Mouse (Mus musculus): ENCODE data around the gene Ppid.
A peak's percentile ranks its signal among the peaks of the same experiment; 100 is the strongest.

Ppid gene

DNA sequence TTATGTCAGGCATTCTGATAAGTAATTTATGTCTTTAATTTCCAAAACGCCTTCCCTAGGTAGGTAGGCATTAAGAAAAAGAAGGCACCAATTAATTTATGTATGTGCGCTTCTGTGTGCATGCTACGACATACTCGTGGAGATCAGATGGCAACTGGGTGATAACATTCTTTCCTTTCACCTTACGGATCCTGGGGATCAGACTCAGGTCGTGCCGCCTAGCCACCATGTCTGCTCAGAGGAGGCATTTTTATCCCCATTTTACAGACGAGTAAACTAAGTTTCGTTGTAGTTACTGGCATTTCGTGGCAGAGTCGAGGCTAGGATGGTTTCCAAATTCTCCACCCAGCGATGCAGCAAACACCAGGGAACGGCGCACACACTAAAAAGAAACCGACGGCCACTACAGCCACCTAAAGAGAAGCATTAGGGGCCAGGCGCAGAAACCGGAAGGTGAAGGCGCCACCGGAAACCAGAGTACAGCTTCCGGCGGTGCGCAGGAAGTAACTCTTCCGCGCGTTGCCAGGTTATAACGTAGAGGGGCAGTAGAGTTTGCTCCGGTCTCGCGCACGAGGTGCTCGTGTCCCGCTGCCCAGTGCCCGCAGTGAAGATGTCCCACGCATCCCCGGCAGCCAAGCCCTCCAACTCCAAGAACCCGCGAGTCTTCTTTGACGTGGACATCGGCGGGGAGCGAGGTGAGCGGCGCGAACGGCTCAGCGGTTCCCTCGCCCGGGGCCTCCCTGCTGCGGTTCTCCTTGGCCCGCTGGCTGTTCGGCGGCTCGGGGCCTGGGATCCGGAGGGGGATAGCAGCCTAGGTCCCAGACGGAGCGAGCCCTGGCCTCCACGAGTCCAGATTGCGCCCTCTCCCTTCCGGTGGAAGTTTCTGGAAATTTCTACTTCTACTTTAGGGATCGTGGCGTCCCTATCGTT lies at the start of gene Ppid:
Gene Ppid, plus strand, starts transcription at position 480 of the 930 bp plus-strand sequence.
- DNase-seq (ENCODE audit: low spot score in 2 of 2): peak; percentile 25 to 77

DNA sequence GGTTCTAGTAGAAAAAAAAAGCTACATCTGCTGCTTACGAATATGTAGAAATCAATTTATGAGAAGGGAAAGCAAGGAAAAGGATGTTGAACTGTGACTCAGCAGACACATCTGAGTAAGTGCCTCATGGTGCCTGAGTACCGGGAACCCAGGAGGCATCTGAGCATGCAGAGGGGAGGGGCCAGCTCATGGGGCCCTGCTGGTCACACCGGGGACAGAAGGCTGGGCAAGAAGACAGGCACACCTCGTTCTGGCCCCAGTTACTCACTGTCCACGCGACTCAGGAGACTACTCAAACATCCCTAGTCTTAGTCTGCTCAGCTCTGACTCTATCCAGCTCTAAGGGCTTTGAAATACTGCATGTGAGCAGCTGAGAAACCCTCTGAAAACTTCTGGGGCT lies 48.6 kb upstream of the Ppid start:
- no peak for DNase-seq (ENCODE audit: low spot score in 2 of 2)

DNA sequence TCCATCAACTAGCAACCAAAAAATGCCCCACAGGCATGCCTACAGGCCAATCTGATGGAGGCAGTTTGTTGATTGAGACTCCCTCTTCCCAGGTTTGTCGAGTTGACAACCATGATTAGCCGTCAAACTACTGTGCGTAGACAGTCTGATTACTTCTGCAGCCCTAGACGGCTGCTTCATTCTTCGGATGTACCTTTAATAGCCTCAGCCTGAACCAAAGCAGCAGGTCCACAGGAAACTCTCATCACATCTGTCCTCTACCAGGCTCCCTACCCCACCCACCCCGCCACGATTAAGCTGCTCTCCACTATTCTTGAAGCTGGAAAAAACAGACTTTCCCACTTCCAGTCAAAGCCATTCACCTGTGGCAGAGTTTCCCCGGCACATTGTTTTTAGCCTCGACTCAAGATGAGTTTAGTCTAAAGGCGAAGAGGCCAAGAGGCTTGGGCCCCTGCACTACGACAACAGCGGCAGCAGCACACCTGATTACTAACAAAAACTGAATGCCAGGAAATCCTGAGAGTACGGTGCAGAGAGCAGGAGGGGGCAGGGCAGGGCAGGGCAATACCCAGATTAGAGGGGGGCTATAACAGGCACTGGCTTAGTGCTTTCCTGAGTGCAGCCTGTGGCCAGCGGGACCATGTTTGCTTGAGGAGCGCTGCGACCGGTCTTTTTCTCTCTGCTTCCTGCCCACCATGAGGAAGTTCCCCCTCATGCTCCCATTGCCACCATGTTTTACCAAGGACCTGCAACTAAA lies 42.3 kb upstream of the Ppid start:
- no peak for DNase-seq (ENCODE audit: low spot score in 2 of 2)

DNA sequence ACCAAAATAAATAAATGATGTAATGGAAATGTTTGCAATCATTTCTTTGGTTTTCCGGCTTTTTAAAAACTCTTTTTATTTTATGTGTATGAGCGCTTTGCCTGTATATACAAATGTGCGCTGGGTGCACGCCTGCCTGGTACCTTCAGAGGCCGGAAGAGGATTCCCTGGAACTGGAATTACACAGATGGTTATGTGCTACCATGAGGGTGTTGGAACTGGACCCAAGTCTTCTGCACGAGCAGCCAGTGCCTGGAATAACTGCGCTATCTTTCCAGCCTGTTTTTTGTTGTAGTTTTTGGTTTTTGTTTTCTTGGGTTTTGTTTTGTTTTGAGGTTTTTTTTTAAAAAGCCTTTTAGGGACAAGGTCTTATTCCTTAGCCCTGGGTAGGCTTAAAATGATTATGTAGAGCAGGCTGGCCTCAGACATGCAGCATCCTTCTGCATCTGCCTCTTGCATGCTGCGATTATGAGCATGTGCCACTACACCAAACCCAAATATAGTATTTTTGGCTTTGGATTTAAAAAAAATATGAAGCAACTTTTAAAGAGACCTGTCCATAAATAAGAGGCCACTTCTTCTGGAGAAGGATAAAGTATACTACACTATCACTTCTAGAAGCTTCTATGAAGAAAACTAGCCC lies 41.3 kb upstream of the Ppid start:
- DNase-seq (ENCODE audit: low spot score in 2 of 2): no peak

DNA sequence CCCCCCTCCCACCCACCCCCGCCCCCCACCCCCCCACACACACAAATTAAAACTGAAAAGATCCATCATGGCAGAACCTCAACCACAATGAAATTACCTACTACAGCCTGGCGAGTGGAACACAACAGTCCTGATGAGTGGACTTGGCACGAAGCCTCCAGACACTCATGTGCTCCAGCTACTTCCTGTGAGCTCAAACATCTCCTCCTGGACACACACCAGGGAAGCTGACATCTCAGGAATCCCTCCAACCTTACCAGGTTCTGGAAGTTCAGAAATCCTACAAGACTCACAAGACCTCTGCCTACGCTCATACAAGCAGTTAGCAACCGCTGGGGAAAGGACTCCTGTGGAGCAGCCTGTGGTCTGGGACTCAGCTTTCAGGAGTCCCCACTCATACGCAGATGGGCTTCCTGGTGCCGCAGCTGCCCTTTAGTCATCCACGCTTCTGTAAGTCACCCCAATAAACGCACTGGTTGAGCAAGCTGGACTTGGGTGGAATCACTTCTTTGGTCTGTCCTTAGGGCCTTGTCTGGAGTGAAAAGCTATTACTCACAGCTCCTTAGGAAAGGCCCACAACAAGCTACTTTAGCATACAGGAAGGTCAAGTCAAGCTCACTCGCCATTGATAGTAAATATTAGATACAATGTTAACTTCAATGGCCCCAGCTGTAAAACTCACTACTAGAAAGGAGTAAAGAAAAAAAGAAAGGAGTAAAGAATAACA lies 39.2 kb upstream of the Ppid start:
- DNase-seq (ENCODE audit: low spot score in 2 of 2): no peak

DNA sequence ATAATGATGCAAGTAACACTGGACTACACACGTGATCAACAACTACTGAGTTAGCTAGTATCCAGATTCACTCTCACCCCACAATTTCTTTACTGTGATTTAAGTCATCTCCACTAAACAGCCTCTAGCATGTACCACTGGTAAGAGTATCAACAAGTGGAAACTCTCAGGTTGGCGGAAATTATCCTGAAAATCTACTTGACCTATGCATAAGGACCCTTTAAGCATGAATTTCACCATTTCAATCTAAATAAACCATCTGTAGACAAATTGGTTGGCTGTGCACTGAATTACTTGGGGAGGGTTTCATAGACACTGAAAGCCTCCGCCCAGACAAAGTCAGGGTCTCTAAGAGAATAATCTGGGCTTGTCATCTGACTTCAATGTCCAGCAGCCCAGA lies 37.4 kb upstream of the Ppid start:
- no peak for DNase-seq (ENCODE audit: low spot score in 2 of 2)

DNA sequence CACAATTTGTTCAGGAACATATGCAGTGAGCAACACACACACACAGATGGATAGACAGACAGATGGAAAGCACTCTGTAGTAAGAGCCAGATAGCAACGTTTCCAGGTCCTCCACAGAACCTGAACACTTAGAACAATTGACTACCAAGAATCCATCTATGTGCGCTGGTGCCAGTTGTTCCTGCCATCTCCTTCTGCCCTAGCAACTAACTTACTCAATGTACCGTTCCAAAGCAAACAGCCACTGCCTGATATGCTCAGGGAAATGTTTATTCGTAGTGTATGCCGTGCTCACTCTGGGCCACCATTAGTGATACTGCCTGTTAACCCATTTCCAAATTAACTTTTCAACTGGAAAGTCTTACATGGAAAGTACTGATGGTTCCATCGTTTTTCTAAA lies 36.1 kb upstream of the Ppid start:
- DNase-seq (ENCODE audit: low spot score in 2 of 2): no peak

DNA sequence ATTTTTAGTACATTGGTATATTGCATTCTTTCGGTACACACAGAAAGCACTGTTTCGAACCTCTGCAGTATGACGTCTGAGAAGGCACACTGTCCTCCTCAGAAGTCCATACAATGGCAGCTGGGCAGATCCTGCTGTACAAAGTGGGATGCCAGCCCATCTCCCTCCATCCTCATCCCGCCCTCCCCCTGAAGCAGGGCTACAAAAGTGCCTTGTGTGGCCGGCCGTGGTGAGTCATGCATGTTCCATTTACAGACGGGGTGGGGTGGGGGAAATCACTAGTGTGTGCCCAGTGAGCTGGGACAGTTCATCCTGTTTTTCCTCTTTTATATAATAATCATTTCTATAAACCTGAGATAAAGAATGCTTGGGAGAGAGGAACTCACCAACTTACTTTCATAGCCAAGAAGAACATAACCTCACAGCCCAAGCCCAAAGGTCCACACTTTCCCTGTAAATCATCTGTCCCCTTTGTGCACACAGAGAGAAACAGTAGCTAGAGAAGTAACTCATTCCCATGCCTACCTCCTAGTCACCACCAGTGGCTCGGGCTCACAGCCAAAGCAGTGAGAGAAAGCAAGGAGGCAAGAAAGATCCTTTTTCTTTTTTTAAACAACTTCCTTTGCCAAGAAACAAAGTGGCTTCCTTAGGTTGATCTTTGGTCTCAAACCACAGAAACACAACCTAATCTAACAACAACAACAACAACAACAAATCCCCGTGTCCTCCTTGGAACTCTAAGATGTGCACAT lies 31.9 kb upstream of the Ppid start:
- peak in 1 of 2 experiments; percentile 50 for DNase-seq (ENCODE audit: low spot score in 2 of 2)

DNA sequence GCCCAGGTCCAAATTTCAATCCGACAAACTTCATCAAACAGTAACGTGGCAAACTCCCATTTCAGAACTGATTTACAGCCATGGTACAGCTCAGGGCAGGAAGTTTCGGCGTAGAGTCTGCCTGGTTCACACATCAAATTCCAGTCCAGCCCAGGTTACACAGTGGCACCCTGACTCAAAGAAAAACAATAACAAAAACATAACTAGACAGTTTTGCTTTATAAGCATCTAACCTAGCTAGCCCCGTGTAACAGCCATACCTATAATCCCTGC lies 31.4 kb upstream of the Ppid start:
- DNase-seq (ENCODE audit: low spot score in 2 of 2): no peak

DNA sequence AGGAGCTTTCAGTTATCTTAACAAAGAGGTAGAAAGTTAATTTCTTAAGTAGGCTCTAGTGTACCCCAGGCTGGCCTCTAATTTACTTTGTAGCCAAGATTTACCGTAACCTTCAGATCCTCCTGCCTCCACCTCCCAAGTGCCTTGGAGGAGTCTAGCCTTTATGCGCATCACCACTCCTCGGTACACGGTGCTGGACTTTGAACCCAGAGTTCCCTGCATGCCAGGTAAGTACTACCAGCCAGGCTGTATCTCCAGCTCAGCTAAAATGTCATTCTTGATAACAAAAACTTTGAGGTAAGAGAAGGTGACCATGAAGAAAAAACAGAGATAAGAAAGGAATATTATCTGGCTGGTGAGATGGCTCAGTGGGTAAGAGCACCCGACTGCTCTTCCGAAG lies 30.6 kb upstream of the Ppid start:
- no peak for DNase-seq (ENCODE audit: low spot score in 2 of 2)

DNA sequence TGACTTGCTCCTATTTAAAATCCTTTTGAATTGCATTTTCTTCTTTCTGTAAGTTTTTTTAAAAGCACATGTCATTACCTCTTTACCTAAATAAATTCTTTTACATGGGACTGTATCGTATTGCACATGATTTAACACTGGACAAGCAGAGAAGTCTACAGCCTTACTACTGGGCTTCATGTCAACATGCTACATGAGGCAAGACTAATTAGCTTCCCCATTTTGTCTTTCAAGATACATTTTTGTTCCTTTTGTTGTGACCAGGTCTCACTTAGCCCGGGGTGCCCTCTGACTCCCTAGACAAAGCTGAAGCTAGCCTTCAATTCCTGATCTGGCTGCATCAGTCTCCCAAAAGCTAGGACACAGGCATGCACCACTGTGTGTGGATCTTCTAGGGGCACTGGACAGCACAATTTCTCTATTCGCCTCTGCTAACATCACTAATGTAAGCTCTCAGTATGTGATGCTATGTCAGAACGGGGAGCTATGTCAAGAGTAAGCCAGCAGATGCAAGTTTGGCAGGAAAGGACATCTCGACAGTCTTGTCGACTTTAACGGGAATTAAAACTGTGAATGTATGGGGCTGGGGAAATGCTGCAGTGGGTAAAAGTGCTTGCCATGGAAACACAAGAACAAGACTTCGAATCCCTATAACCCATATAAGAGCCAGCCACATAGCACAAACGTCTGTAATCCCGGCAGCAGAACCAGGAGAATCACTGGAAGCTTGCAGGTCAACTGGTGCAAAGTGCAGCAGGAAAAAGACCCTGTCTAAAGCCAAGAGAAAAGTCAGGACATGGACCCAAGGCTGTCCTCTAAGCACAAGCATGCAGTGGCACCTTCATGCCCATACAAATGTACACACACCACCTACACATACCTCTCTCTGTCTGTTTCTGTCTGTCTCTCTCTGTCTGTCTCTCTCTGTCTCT lies 29.1 kb upstream of the Ppid start:
- DNase-seq (ENCODE audit: low spot score in 2 of 2): no peak

DNA sequence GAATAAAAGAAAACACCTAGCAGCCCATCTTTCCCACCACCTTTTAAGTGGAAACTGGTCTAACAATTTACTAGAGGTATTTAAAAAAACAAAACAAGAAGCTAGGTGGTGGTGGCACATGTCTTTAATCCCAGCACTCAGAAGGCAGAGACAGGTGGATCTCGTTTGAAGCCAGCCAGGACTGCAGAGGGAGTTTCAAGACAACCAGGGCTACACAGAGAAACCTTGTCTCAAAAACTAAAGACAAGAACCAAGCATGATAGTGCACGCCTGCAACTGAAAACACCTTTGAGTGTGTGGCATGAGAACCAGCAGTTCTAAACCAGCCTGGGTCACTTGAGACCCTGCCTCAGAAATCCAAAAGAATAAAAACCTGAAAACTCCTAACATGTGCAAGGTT lies 27.6 kb upstream of the Ppid start:
- DNase-seq (ENCODE audit: low spot score in 2 of 2): no peak

DNA sequence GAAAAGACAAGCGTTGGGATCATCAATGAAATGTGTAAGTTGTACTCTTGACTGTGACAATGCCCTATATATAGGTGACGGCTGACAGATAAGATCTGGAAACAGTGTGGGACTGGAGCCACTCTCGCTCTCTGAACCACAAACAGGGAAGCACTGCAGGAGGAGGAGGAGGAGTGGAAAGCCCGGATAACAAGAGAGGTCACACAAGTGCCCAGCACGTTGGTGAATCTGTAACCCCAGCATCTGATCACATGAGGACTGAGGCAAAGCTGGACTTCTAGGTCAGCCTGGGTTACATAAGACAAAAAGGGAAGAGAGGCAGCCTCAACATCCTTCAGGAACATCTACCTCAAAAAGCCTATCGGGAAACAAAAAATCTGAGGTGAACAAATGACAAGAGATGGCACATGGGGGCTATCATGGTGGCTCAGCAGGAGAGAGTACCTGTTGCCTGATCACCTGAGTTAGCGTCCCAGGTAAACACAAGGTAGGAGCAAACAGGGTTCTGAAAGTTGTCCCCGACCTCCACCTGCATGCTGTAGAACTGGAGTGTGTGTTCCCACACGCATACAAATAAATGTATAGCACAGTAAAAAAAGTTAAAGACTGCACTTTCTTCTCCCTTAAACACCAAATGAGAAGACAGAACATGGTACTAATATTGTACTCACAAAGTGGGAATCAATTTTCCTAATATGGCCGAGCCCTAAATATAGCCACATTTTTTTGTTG lies 26.1 kb upstream of the Ppid start:
- no peak for DNase-seq (ENCODE audit: low spot score in 2 of 2)

DNA sequence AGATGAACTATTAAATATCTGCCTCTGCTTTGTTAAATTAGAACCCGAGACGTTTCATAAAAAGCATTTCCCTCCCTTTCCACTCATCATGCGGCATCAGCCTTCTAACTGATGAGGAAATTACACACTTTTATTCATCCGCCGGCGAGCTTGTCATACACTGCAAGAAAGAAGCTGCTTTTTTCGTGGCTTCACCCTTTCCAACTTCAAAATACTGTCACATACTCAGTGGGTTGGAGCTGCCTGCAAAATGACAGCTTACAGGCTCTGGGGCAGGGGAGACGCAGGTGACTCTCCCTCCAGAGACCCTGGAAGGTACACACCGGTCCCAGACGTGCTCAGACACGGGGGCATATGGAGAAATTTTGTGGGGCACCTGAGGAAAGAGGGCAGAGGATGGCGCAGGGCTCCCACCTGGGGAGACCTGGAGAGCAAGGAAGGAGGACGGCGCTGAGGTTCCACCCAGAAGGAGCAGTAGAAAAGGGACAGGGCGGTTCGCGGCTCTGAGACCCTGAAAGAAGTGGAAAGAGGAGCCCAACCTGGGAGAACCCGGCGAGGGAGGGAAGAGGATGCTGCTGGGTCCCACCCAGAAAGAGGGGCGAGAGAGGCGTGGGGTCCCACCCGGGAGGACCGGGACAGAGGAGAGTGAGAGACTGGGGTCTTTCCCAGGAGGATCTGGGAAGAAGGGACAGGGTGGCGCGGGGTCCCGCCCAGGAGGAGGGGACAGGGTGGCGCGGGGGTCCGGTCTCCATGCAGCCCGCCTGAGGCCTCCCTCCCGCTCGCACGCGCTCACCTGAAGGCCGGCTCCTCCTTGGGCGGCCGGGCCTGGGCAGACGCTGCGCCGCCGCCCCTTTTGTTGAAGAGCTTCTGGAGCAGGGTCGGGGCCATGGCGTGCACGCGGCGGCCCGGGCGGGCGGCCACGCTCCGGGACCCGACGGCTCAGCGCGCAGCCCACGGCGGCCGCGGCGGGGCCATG lies 24.1 kb upstream of the Ppid start:
- peak in 1 of 2 experiments; percentile 36 for DNase-seq (ENCODE audit: low spot score in 2 of 2)

DNA sequence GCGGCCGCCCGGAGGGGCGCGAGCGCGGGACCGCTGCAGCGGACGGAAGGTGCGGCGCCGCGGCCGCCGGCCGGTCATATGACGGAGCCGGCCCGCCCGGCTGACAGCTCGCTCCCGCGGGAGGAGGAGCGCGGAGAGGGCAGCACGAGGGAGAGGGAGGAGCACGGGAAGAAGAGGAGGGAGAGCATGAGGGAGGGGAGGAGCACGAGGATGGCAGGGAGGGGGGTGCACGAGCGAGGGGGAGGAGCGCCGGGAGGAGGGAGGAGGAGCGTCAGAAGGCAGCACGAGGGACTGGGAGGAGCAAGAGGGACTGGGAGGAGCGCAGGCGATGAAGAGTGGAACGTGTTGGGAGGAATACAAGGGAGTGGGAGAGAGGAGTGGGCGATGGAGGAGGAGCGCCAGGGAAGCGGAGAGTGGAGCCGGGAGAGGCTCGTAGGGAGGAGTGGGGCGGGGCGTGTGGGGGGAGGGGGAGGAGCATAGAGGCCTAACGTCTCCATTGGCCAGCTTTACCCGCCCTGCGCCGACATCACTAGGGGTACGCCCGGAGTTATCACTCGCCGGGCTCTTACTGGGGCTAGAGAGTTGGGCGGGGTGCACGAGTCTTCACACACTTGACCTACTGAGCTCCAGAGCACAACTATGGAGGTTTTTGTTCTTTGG lies 23.3 kb upstream of the Ppid start, which contains the start of gene Fnip2:
Gene Fnip2, minus strand, starts transcription at position 94 of the 660 bp plus-strand sequence.
- peak; percentile 84 to 90 for DNase-seq (ENCODE audit: low spot score in 2 of 2)

DNA sequence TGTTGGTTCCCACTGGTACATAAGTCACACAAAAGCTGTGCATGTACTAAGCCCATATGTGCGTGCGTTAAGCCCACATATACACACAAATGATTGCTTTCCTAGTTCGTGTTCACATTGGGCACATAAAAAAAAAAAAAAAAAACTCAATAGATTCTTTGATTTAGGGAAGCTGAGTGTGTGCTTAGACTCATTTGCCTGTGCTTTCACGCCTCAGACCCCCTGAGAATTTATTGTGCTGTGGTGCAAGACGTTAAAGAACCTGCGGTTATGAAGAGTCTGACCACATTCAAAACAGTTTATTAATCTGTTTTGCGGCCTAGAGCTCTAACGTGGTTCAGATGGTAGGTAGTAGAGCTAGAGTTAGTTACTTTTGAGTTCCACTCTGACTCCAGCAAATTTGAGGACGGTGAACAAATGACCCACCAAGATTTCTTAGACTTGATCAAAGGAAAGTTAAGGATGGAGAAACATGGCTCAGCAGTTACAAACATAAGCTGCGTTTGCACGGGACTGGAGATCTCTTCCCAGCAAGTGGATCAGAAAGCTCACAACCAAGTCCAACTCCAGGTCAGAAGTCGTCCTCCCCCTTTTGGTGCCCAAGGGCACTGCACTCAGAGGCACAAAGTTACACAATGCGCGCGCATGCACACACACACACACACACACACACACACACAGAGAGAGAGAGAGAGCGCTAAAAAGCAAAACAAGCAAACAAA lies 22.4 kb upstream of the Ppid start:
- no peak for DNase-seq (ENCODE audit: low spot score in 2 of 2)

DNA sequence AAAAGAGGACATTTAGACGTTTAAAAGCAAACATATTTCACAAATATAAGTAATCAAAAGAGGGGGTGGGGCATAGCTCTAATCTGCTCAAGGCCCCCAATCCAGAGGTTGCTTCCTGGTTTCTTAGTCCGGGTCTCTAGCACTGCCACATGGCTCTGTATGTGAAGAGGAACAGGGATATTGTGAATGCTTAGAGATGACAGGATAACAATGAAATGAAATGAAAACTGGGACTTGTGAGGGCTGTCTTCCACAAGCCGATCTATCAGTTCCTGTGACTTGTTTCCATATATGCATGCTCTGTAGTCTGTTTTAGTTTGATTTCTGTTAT lies 21.8 kb upstream of the Ppid start:
- no peak for DNase-seq (ENCODE audit: low spot score in 2 of 2)
